Mouse (Mus musculus): ENCODE measurements around the gene Setmar. TPM values are rescaled to one million over a fixed set of nuclear protein-coding genes. Genes with fewer than 3 reads are reported as not detected.

The Setmar gene
- polyA plus RNA-seq, 1 experiment from 2014 or later: 7.0 TPM

DNA sequence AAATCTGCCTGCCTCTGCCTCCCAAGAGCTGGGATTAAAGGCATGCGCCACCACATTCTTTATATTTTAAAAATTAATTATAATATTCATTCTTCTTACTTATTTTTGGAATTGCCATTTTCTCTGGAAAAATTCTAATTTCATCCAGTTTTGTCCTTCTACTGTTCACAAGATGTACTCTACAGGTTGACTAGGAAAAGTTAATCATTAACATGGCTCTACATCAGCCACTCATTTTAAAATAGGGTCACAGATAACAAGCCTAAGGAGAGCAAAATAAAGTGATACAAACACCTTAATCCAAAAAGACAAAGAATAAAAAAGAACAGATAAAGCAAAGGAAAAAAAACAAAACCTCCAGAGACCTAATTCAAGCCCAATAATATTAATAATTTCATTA is 50.1 kb downstream of the Setmar start:
- H3K9ac ChIP-seq (replicated peaks): no peak overlapping the region
- H3K36me3 ChIP-seq: no peaks in the 10 kb centered on the region
- no peak overlapping the region for H3K27ac ChIP-seq
- no peak overlapping the region for H3K4me2 ChIP-seq
- no peaks in the 10 kb centered on the region for H3K27me3 ChIP-seq
- ATAC-seq (ENCODE audit: insufficient number of reproducible peaks, insufficient read depth, low FRiP score, low TSS enrichment, low read depth): no peak
- 96% methylated on average over 1 of the region's 1 CpGs for WGBS
- H3K4me3 ChIP-seq (replicated peaks): no peak overlapping the region
- no peaks in the 10 kb centered on the region for H3K4me1 ChIP-seq (replicated peaks)
- no peaks in the 10 kb centered on the region for H3K9me3 ChIP-seq

DNA sequence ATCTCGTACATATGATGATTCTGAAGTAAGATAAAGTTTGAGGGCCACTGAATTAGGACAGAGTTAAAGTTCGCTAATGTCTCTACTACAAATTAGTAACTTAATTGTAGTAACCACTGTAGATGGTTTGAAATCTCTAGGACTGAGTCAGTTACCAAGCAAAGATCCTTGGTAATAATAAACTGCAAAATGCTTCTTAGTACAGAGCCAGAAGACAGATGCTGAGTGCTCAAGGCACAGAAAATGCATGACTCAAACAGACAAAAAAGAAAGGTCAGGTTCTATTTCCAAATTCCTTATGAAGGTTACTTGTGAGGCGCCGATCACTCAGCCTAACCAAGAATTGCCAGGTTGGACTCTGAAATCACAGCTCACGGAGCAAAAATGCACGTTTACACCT is 53.0 kb downstream of the Setmar start:
- Histone ChIP-seq H3K27ac (no peak overlapping the region), H3K4me3 (replicated peaks) (no peak overlapping the region), H3K9ac (replicated peaks) (no peak overlapping the region), H3K27me3 (no peaks in the 10 kb centered on the region), H3K4me1 (replicated peaks) (no peaks in the 10 kb centered on the region), H3K9me3 (no peaks in the 10 kb centered on the region), H3K36me3 (no peaks in the 10 kb centered on the region), H3K4me2 (no peak overlapping the region)
- ATAC-seq (ENCODE audit: insufficient number of reproducible peaks, insufficient read depth, low FRiP score, low TSS enrichment, low read depth): no peak
- WGBS: 94% methylated on average over 6 of the region's 6 CpGs

DNA sequence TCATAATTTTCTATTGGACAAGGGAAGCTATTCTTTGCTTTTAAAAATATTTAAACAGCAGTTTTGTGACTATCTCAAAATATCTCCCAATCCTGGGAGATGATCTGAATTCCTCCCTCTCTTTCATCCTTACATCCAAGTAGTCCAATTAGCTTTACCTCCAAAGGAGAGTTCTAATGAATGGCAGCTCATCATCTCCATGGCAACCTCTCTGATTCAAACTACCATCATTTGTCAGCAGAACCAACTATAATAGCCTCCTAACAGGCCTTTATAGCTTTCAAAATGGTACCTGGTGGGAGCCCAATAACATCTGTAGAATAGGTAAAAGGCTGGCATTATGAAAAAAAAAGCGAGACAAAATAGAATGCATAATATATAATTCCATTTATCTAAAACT is 60.6 kb downstream of the Setmar start:
- H3K9me3 ChIP-seq: no peaks in the 10 kb centered on the region
- no peak overlapping the region for H3K27ac ChIP-seq
- no peaks in the 10 kb centered on the region for H3K4me1 ChIP-seq (replicated peaks)
- WGBS: 85% methylated on average over 1 of the region's 1 CpGs
- no peaks in the 10 kb centered on the region for H3K27me3 ChIP-seq
- no peaks in the 10 kb centered on the region for H3K36me3 ChIP-seq
- ATAC-seq (ENCODE audit: insufficient number of reproducible peaks, insufficient read depth, low FRiP score, low TSS enrichment, low read depth): no peak
- no peak overlapping the region for H3K4me2 ChIP-seq
- no peak overlapping the region for H3K4me3 ChIP-seq (replicated peaks)
- no peak overlapping the region for H3K9ac ChIP-seq (replicated peaks)

DNA sequence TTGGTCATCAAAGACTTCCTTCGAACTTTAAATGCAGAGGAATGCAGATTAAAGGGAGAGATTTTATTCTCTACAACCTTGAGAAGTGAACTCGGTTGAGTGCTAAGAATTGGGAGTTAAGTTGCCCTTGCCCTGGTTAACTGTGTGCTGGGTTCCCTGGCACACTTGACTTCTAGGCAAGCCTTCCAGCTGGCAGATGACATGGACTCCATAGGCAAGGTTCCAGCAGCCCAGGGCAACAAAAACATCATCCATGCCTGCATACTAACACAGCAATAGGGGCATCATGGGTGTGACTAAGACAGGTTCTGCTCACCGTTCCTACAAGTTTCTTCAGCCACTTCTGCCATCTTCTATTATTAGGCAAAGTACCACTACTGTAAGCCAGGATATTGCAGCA is 61.8 kb downstream of the Setmar start:
- no peak overlapping the region for H3K27ac ChIP-seq
- no peak overlapping the region for H3K4me2 ChIP-seq
- H3K4me1 ChIP-seq (replicated peaks): no peaks in the 10 kb centered on the region
- H3K36me3 ChIP-seq: no peaks in the 10 kb centered on the region
- ATAC-seq (ENCODE audit: insufficient number of reproducible peaks, insufficient read depth, low FRiP score, low TSS enrichment, low read depth): no peak
- WGBS: 91% methylated on average over 3 of the region's 3 CpGs
- H3K9ac ChIP-seq (replicated peaks): no peak overlapping the region
- H3K4me3 ChIP-seq (replicated peaks): no peak overlapping the region
- no peaks in the 10 kb centered on the region for H3K9me3 ChIP-seq
- no peaks in the 10 kb centered on the region for H3K27me3 ChIP-seq

Other genes with a start within 250 kb of the Setmar start
- gene Sumf1, start 120.5 kb downstream of the Setmar start, polyA plus RNA-seq (2016; fragmentation: Nextera tagmentation; extraction: Ambion mirVana): 18.4 and 18.9 TPM in 2 replicates
- gene Itpr1, start 148.1 kb downstream of the Setmar start, polyA plus RNA-seq (2016; fragmentation: Nextera tagmentation; extraction: Ambion mirVana): 10.4 and 11.1 TPM in 2 replicates

All from limb, embryonic 12.5 days (tissue).